Mouse (Mus musculus) stomach, postnatal 0 days (tissue): ENCODE results near the gene Stag1. TPM values are rescaled to one million over a fixed set of nuclear protein-coding genes. Genes with fewer than 3 reads are reported as not detected.
"Not testable (repeated sequence)": the region's sequence is repeated elsewhere in the genome, so short reads cannot be mapped to it uniquely, and the experiment has no call there.

Experiments
- ATAC-seq: fragments of 200-750 bp; cut with Nextera tagmentation; 2 replicates; pipeline ENCODE4 v1.8.0; 2017; ENCODE audit not compliant: low FRiP score, low TSS enrichment
- DNase-seq: peaks from one replicate; pipeline ENCODE4 v3.0.0-alpha.2; 2016; ENCODE audit warnings: low spot score
- H3K27ac ChIP-seq: fragments of 300-500 bp; sonication (generic); replicated peaks from 2 replicates; pipeline ENCODE4 v1.5.1; 2014; ENCODE audit warnings: mild to moderate bottlenecking, control low read depth
- H3K27me3 ChIP-seq: fragments of 300-500 bp; sonication (generic); 2 replicates; pipeline ENCODE4 v1.6.1; 2014; ENCODE audit warnings: low read length; ENCODE audit not compliant: control insufficient read depth, insufficient read depth
- H3K36me3 ChIP-seq: fragments of 300-500 bp; sonication (generic); 2 replicates; pipeline ENCODE4 v1.6.1; 2014; ENCODE audit warnings: low read length, mixed read lengths; ENCODE audit not compliant: control insufficient read depth, insufficient read depth
- H3K4me1 ChIP-seq: fragments of 300-500 bp; sonication (generic); replicated peaks from 2 replicates; pipeline ENCODE4 v1.6.1; 2014; ENCODE audit warnings: antibody characterized with exemption; ENCODE audit not compliant: control insufficient read depth, insufficient read depth
- H3K4me2 ChIP-seq: fragments of 300-500 bp; sonication (generic); replicated peaks from 2 replicates; pipeline ENCODE4 v1.6.1; 2014; ENCODE audit warnings: low read depth, mild to moderate bottlenecking, control low read depth, moderate library complexity
- H3K4me3 ChIP-seq: fragments of 300-500 bp; sonication (generic); 2 replicates; pipeline ENCODE4 v1.5.1; 2014; ENCODE audit warnings: low read depth, low read length, control low read depth
- H3K9ac ChIP-seq: fragments of 300-500 bp; sonication (generic); 2 replicates; pipeline ENCODE4 v1.6.1; 2014; ENCODE audit warnings: mild to moderate bottlenecking, low read length, control low read depth, mixed read lengths
- H3K9me3 ChIP-seq: fragments of 300-500 bp; sonication (generic); 2 replicates; pipeline ENCODE4 v1.6.1; 2016; ENCODE audit warnings: low read length; ENCODE audit not compliant: control insufficient read depth
- CTCF ChIP-seq: IDR thresholded peaks from 2 replicates; pipeline ENCODE4 v1.5.1; 2016; ENCODE audit warnings: antibody characterized with exemption, low read depth, mild to moderate bottlenecking, moderate library complexity
- EP300 ChIP-seq: optimal IDR thresholded peaks from 2 replicates; pipeline ENCODE3; 2016; ENCODE audit warnings: antibody characterized with exemption
- WGBS: fragments of 180-500 bp; shearing (Covaris S2); extraction: QIAGEN DNeasy Blood & Tissue Kit; methylation state at CpG from one replicate; pipeline ENCODE4 v1.1.7; 2014; 5-methylcytosine and 5-hydroxymethylcytosine counted together
- polyA plus RNA-seq: library from polyadenylated mRNA; unstranded; fragments of >200 nt; fragmentation: Nextera tagmentation; extraction: Ambion mirVana; gene quantifications from 2 replicates; pipeline ENCODE4 v1.2.1, GENCODE M21; 2015

The Stag1 gene
- polyA plus RNA-seq, 1 experiment from 2014 or later, result 25.0 TPM

- DNase-seq, result no peak
- H3K36me3 ChIP-seq, result no peaks in the 10 kb centered on the region
- 38% methylated on average over 2 of the region's 2 CpGs for WGBS
Observed at GRCm38 (mm10) chr9:100711665-100712064, 114.1 kb downstream of the Stag1 start.

DNA sequence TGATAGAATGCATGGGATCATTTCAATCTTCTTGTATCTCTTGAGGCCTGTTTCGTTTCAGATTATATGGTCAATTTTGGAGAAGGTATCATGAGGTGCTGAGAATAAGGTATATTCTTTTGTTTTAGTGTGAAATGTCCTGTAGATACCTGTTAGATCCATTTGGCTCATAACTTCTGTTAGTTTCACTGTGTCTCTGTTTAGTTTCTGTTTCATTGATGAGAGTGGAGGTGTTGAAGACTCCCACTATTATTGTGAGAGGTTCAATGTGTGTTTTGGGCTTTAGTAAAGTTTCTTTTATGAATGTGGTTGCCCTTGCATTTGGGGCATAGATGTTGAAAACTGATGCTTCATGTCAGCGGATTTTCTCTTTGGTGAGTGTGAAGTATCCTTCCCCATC lies 127.2 kb downstream of the Stag1 start:
- not testable (repeated sequence) for H3K36me3 ChIP-seq, H3K4me1 ChIP-seq, H3K9me3 ChIP-seq, H3K9ac ChIP-seq, H3K4me2 ChIP-seq, DNase-seq, H3K27me3 ChIP-seq, H3K4me3 ChIP-seq, ATAC-seq, H3K27ac ChIP-seq
- WGBS, result 96% methylated on average over 2 of the region's 2 CpGs

More at GRCm38 (mm10) chr9:100711665-100712064, 114.1 kb downstream of the Stag1 start:
- Histone ChIP-seq H3K9me3 (no peaks in the 10 kb centered on the region), H3K9ac (no peak overlapping the region), H3K27me3 (no peaks in the 10 kb centered on the region), H3K4me1 (no peaks in the 10 kb centered on the region), H3K4me3 (no peak overlapping the region), H3K27ac (no peak overlapping the region), H3K4me2 (no peak overlapping the region)
- TF ChIP-seq CTCF, result no peak
- TF ChIP-seq EP300, result no peak
- no peak for ATAC-seq

DNA sequence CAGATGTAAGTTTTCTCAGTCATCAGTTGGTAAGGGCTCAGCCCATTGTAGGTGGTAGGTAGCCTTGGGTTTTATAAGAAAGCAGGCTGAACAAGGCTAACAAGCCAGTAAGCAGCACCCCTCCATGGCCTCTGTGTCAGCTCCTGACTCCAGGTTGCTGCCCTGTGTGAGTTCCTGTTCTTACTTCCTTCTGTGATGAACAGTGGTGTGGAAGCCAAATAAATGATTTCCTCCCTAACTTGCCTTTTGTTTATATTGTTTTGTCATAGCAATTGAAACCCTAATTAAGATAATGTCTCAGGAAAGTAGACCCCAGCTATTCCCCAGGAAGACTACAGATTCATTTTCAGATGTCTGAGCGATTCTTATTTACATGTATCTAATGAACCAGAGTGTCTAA lies 134.2 kb downstream of the Stag1 start:
- TF ChIP-seq CTCF (no peak), EP300 (no peak)
- no peaks in the 10 kb centered on the region for H3K4me1 ChIP-seq
- no peaks in the 10 kb centered on the region for H3K36me3 ChIP-seq
- DNase-seq, result no peak
- no peak overlapping the region for H3K27ac ChIP-seq
- no peak for ATAC-seq
- no peaks in the 10 kb centered on the region for H3K9me3 ChIP-seq
- no peaks in the 10 kb centered on the region for H3K27me3 ChIP-seq
- H3K4me3 ChIP-seq, result no peak overlapping the region
- WGBS, result 89% methylated on average over 1 of the region's 1 CpGs
- H3K4me2 ChIP-seq, result no peak overlapping the region
- H3K9ac ChIP-seq, result no peak overlapping the region

GRCm38 (mm10) chr9:100733907-100734440 lies 136.4 kb downstream of the Stag1 start:
- no peak for TF ChIP-seq CTCF
- no peak for TF ChIP-seq EP300
- H3K27ac ChIP-seq, result no peak overlapping the region
- ATAC-seq (no peak), DNase-seq (no peak)
- no peaks in the 10 kb centered on the region for H3K36me3 ChIP-seq
- WGBS, result 82% methylated on average over 6 of the region's 6 CpGs
- no peaks in the 10 kb centered on the region for H3K4me1 ChIP-seq
- H3K4me2 ChIP-seq, result no peak overlapping the region
- H3K9ac ChIP-seq, result no peak overlapping the region
- H3K4me3 ChIP-seq, result no peak overlapping the region
- no peaks in the 10 kb centered on the region for H3K27me3 ChIP-seq
- no peaks in the 10 kb centered on the region for H3K9me3 ChIP-seq

DNA sequence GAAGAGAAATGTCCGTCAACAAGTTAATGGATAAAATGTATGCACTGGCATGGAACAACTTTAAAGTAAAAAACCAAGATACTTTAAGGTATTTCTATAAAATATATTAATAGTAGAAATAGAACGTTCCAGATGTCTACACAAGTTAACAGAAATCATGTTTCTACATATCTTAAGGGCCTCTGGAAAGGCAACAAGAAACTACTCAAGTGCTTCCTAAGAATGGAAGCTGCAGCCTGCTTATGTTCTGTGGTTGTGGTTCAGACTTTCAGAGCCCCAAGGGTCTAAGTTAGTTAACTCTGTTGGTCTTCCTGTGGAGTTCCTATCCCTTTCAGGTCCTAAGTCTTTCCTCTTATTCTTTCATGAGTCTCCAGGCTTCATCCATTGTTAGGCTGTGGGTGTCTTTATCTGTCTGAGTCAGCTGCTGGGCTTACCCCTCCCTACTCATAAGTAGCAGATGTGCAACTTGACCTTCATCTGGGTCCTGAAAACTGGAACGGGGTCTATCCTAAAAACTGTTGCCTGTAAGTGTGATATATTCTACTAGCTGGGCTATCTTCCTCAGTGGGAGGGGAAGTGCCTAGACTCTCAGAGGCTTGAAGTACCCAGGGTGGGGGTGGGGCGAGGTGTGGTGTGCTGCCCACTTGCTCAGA lies 138.5 kb downstream of the Stag1 start:
- no peak for TF ChIP-seq EP300
- no peak for TF ChIP-seq CTCF
- no peak overlapping the region for H3K4me2 ChIP-seq
- H3K9me3 ChIP-seq, result no peaks in the 10 kb centered on the region
- no peak overlapping the region for H3K4me3 ChIP-seq
- H3K27ac ChIP-seq, result no peak overlapping the region
- no peaks in the 10 kb centered on the region for H3K4me1 ChIP-seq
- H3K9ac ChIP-seq, result no peak overlapping the region
- H3K36me3 ChIP-seq, result no peaks in the 10 kb centered on the region
- 73% methylated on average over 4 of the region's 4 CpGs for WGBS
- no peak for ATAC-seq
- no peak for DNase-seq
- H3K27me3 ChIP-seq, result no peaks in the 10 kb centered on the region

DNA sequence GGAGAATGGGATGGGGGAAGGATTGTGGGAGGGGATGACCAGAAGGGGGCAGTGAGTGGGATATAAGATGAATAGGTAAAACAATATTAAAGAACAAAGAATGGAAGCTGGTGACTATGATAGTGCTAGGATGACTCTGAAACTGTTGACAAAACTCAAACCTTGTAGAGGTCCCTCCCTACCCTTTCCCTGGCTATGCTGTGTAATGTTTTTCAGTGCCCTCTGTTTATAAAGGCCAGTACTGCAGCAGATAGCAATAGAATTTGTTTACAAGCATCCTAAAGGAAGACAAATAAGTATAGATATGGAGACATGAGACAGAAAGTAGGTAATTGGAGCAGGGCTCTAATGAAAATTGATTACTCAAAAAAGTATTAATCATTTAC lies 139.0 kb downstream of the Stag1 start:
- no peaks in the 10 kb centered on the region for H3K36me3 ChIP-seq
- DNase-seq, result no peak
- no peaks in the 10 kb centered on the region for H3K9me3 ChIP-seq
- no peaks in the 10 kb centered on the region for H3K4me1 ChIP-seq
- no peak overlapping the region for H3K4me2 ChIP-seq
- no peak overlapping the region for H3K27ac ChIP-seq
- TF ChIP-seq EP300 (no peak), CTCF (no peak)
- H3K4me3 ChIP-seq, result no peak overlapping the region
- no peak for ATAC-seq
- H3K27me3 ChIP-seq, result no peaks in the 10 kb centered on the region
- no peak overlapping the region for H3K9ac ChIP-seq

DNA sequence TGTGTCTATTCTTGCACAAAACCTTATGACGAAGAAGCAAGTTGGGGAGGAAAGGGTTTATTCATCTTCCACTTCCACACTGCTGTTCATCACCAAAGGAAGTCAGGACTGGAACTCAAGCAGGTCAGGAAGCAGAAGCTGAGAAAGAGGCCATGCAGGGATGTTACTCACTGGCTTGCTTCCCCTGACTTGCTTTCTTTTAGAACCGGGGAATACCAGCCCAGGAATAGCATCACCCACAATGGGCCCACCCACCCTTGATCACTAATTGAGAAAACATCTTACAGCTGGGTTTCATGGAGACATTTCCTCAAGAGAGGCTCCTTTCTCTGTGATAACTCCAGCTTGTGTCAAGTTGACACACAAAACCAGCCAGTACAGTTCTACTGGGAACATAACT lies 179.6 kb downstream of the Stag1 start:
- not testable (repeated sequence) for H3K36me3 ChIP-seq, H3K27ac ChIP-seq, H3K9me3 ChIP-seq, ATAC-seq, H3K4me1 ChIP-seq, H3K27me3 ChIP-seq, DNase-seq, H3K9ac ChIP-seq, H3K4me2 ChIP-seq, H3K4me3 ChIP-seq
- WGBS, result 94% methylated on average over 2 of the region's 2 CpGs
